Mouse (Mus musculus): ENCODE data around the gene Ubxn10. TPM values are rescaled to one million over a fixed set of nuclear protein-coding genes. Genes with fewer than 3 reads are reported as not detected.

Ubxn10 gene
- total and polyA plus RNA-seq, 2 experiments from 2014 or later = 3.5 to 9.6 TPM

DNA sequence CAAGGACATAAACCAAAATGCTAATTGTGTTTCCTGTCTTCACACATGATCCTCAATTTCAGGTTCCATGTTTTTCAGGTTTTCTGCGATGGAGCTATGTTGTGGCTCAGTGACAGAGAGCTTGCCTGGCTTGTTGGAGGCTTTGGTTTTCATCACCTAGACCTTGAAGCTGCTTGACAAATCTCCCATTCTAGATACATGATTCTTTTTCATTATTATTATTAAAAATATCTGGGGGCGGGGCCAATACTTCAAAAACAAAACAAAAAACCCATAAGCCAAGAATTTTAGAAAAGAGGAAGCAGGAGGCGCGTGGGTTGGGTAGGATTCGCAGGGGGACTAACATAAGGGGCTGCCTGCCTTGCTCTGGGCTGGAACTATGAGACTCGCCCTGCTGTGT lies 38.5 kb upstream of the Ubxn10 start, which contains the start of gene Pla2g2d:
Gene Pla2g2d, plus strand, starts transcription at position 301 of the 400 bp plus-strand sequence.
- Histone ChIP-seq H3K4me3 (ENCODE audit: low read depth, low read length) (no peak within 1 kb of the TSS), H3K4me1 (ENCODE audit: insufficient read depth, low read length) (no peaks in the 10 kb centered on the region), H3K9me3 (ENCODE audit: low read length) (no peaks in the 10 kb centered on the region), H3K36me3 (ENCODE audit: insufficient read depth, low read length) (no peaks in the 10 kb centered on the region), H3K27me3 (ENCODE audit: insufficient read depth, low read length) (no peaks in the 10 kb centered on the region), H3K9ac (replicated peaks; ENCODE audit: low read length, poor library complexity, severe bottlenecking) (no peak within 1 kb of the TSS), H3K27ac (ENCODE audit: low read depth, low read length) (no peak within 1 kb of the TSS), H3K4me2 (ENCODE audit: low read depth, low read length, poor library complexity, severe bottlenecking) (no peak within 1 kb of the TSS)
- no peak for DNase-seq (ENCODE audit: low spot score)
- WGBS = 84% methylated on average over 6 of the region's 6 CpGs
- TF ChIP-seq CTCF (IDR thresholded peaks at IDR 0.05) = no peak
- no peak for ATAC-seq (ENCODE audit: low FRiP score)

DNA sequence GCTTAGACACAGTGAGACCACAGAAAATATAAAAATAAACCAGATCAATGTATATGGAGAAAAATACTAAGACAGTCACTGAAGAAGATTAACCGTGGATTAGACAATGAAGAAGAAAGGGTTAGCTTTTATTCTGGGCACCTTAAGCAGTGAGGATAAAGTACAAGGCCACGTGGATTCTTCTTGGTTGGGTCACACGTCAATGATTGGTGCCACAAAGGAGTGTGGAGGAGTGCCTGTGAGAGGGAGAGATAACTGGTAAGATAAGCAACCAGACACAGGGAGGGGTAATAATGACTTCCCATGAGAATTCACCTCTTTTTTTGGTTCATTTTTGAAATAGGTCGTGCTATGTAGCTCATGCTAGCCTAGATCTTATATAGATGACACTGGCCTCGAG lies 35.4 kb upstream of the Ubxn10 start:
- H3K9ac ChIP-seq (replicated peaks; ENCODE audit: low read length, poor library complexity, severe bottlenecking) = no peak overlapping the region
- H3K27ac ChIP-seq (ENCODE audit: low read depth, low read length) = no peak overlapping the region
- no peak overlapping the region for H3K4me3 ChIP-seq (ENCODE audit: low read depth, low read length)
- H3K4me1 ChIP-seq (ENCODE audit: insufficient read depth, low read length) = no peaks in the 10 kb centered on the region
- TF ChIP-seq CTCF (IDR thresholded peaks at IDR 0.05) = no peak
- ATAC-seq (ENCODE audit: low FRiP score) (no peak), DNase-seq (ENCODE audit: low spot score) (no peak)
- WGBS = 84% methylated on average over 5 of the region's 5 CpGs
- H3K4me2 ChIP-seq (ENCODE audit: low read depth, low read length, poor library complexity, severe bottlenecking) = no peak overlapping the region
- no peaks in the 10 kb centered on the region for H3K27me3 ChIP-seq (ENCODE audit: insufficient read depth, low read length)
- no peaks in the 10 kb centered on the region for H3K9me3 ChIP-seq (ENCODE audit: low read length)
- H3K36me3 ChIP-seq (ENCODE audit: insufficient read depth, low read length) = no peaks in the 10 kb centered on the region

DNA sequence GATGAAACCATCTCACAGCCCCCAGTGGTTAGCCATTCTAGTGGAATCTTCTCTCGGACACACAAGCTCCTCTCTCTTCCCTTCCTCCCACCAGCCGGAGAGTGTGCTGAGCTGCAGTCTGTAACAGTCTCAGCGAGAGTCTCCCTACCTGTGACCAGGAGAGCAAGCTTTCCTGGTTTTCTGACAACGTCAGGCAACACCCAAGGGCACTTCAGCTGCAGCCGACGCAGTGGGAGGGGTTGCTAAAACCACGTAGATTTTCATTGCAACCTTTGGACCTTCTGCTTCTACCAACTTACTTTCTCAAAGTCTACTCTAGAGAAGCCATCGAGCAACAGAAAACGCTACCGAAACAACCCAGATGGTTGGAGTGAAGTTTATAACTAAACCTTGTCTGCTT lies 35.0 kb upstream of the Ubxn10 start:
- H3K27ac ChIP-seq (ENCODE audit: low read depth, low read length) = no peak overlapping the region
- no peak for TF ChIP-seq CTCF (IDR thresholded peaks at IDR 0.05)
- WGBS = 84% methylated on average over 10 of the region's 10 CpGs
- no peak for ATAC-seq (ENCODE audit: low FRiP score)
- H3K4me1 ChIP-seq (ENCODE audit: insufficient read depth, low read length) = no peaks in the 10 kb centered on the region
- H3K4me2 ChIP-seq (ENCODE audit: low read depth, low read length, poor library complexity, severe bottlenecking) = no peak overlapping the region
- H3K27me3 ChIP-seq (ENCODE audit: insufficient read depth, low read length) = no peaks in the 10 kb centered on the region
- H3K4me3 ChIP-seq (ENCODE audit: low read depth, low read length) = no peak overlapping the region
- H3K9me3 ChIP-seq (ENCODE audit: low read length) = no peaks in the 10 kb centered on the region
- no peak overlapping the region for H3K9ac ChIP-seq (replicated peaks; ENCODE audit: low read length, poor library complexity, severe bottlenecking)
- no peak for DNase-seq (ENCODE audit: low spot score)
- H3K36me3 ChIP-seq (ENCODE audit: insufficient read depth, low read length) = no peaks in the 10 kb centered on the region

DNA sequence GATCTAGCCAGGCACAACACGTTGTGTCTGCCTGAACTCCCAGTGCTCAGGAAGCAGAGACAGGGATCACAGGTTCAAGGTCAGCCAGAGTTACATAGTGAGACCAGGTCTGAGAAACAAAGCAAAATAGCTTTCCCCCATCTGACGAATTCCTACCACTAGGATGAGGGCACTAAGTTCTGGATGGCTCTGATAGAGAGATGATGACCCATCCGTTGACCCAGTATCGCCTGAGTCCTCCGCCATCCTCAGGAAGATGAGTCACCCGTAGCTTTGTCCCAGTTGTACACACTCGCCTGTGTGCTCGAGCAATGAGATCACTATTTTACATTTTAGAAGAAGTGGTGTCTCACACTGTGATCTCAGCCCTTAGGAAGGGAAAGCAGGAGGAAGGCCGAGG lies 25.3 kb upstream of the Ubxn10 start:
- no peaks in the 10 kb centered on the region for H3K36me3 ChIP-seq (ENCODE audit: insufficient read depth, low read length)
- no peaks in the 10 kb centered on the region for H3K4me1 ChIP-seq (ENCODE audit: insufficient read depth, low read length)
- no peak for TF ChIP-seq CTCF (IDR thresholded peaks at IDR 0.05)
- H3K4me3 ChIP-seq (ENCODE audit: low read depth, low read length) = no peak overlapping the region
- no peak overlapping the region for H3K4me2 ChIP-seq (ENCODE audit: low read depth, low read length, poor library complexity, severe bottlenecking)
- 82% methylated on average over 9 of the region's 9 CpGs for WGBS
- ATAC-seq (ENCODE audit: low FRiP score) (no peak), DNase-seq (ENCODE audit: low spot score) (no peak)
- no peaks in the 10 kb centered on the region for H3K9me3 ChIP-seq (ENCODE audit: low read length)
- no peaks in the 10 kb centered on the region for H3K27me3 ChIP-seq (ENCODE audit: insufficient read depth, low read length)
- no peak overlapping the region for H3K9ac ChIP-seq (replicated peaks; ENCODE audit: low read length, poor library complexity, severe bottlenecking)
- no peak overlapping the region for H3K27ac ChIP-seq (ENCODE audit: low read depth, low read length)

DNA sequence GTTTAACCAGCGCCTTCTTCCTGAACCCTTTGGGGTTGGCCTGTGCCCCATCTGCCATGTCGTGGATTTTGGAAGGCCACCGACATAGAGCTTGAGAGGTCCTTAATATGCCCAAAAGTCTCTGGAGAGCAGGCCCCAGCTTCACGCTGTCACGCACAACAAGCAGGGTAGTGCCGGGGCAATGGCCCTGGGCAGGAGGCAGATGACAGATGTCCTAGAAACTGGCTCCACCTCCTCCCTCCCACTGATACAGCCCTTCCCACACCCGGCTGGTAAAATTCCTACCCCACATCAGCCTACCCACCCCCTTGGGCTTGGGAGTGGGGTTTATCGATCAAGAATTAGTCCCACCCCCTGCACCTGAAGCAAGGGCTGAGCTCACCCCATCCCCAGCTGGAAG lies 20.4 kb upstream of the Ubxn10 start, which contains the start of gene Pla2g2f:
Gene Pla2g2f, minus strand, starts transcription at position 211 of the 400 bp plus-strand sequence.
- Histone ChIP-seq H3K4me1 (ENCODE audit: insufficient read depth, low read length) (no peaks in the 10 kb centered on the region), H3K9ac (replicated peaks; ENCODE audit: low read length, poor library complexity, severe bottlenecking) (no peak within 1 kb of the TSS), H3K27me3 (ENCODE audit: insufficient read depth, low read length) (no peaks in the 10 kb centered on the region), H3K27ac (ENCODE audit: low read depth, low read length) (no peak within 1 kb of the TSS; the same call in 1 of the 2 replicates), H3K36me3 (ENCODE audit: insufficient read depth, low read length) (no peaks in the 10 kb centered on the region), H3K4me3 (ENCODE audit: low read depth, low read length) (no peak within 1 kb of the TSS), H3K9me3 (ENCODE audit: low read length) (no peaks in the 10 kb centered on the region), H3K4me2 (ENCODE audit: low read depth, low read length, poor library complexity, severe bottlenecking) (no peak within 1 kb of the TSS)
- no peak for ATAC-seq (ENCODE audit: low FRiP score)
- no peak for TF ChIP-seq CTCF (IDR thresholded peaks at IDR 0.05)
- no peak for DNase-seq (ENCODE audit: low spot score)
- 63% methylated on average over 8 of the region's 8 CpGs for WGBS

DNA sequence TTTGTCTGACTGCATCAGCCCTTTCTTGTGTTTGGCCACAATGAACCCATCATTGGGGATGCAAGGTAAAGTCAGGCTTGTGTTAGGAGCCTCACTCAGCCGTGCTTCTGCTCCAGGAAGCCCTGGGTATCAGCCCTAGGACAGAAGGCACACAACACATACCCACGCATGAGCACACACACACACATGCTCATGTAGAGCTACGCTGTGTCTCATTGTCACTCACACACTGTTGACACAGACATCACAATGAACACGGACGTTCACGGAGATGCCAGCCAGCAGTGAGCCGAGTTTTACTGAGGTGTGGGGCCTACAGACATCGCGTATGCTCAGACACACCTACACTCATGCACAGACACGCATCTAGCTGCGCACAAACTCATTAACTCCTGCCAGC lies 19.0 kb upstream of the Ubxn10 start:
- H3K4me3 ChIP-seq (ENCODE audit: low read depth, low read length) = no peak overlapping the region
- 70% methylated on average over 11 of the region's 11 CpGs for WGBS
- H3K36me3 ChIP-seq (ENCODE audit: insufficient read depth, low read length) = no peaks in the 10 kb centered on the region
- H3K9ac ChIP-seq (replicated peaks; ENCODE audit: low read length, poor library complexity, severe bottlenecking) = no peak overlapping the region
- no peak for DNase-seq (ENCODE audit: low spot score)
- TF ChIP-seq CTCF (IDR thresholded peaks at IDR 0.05) = no peak
- ATAC-seq (ENCODE audit: low FRiP score) = no peak
- no peak overlapping the region for H3K27ac ChIP-seq (ENCODE audit: low read depth, low read length)
- no peaks in the 10 kb centered on the region for H3K27me3 ChIP-seq (ENCODE audit: insufficient read depth, low read length)
- no peak overlapping the region for H3K4me2 ChIP-seq (ENCODE audit: low read depth, low read length, poor library complexity, severe bottlenecking)
- H3K9me3 ChIP-seq (ENCODE audit: low read length) = no peaks in the 10 kb centered on the region
- no peaks in the 10 kb centered on the region for H3K4me1 ChIP-seq (ENCODE audit: insufficient read depth, low read length)

All from midbrain, postnatal 0 days (tissue).